Mouse (Mus musculus) cortical plate, adult 2 months (tissue): Measurements from ENCODE around the gene Polrmt.

ENCODE experiments used
- CTCF ChIP-seq: fragments of 200-500 bp; IDR thresholded peaks from 2 replicates; pipeline ENCODE4 v1.5.1; 2011; ENCODE audit warnings: mild to moderate bottlenecking, control low read depth, low read length; ENCODE audit not compliant: insufficient read depth; ENCODE audit errors: extremely low read depth
- POLR2A ChIP-seq: fragments of 200-500 bp; IDR thresholded peaks from 2 replicates; pipeline ENCODE4 v1.6.1; 2011; ENCODE audit warnings: mild to moderate bottlenecking, low read length, control low read depth; ENCODE audit not compliant: insufficient read depth; ENCODE audit errors: extremely low read depth

DNA sequence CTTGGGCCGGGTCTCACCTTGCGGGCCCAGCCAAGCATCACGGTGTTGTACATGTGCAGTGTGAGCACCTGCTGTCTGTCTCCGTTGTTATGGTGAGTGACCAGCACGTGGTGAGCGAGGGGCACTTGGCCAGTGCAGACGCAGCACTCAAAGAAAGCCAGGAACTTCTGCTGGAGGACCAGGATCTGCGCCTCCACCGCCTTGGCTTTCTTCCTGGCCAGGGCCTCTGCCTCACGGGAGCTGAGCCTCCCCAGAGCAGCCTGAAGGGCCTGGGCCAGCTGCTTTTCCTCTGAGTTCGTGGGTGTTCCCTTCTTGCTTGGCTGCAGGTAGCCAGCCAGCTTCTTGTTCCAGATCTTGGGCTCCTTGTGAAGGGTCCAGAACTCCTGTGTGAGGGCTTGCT lies 3.2 kb downstream of the Polrmt start:
- TF ChIP-seq CTCF (no peak), POLR2A (no peak)
